Mouse (Mus musculus) E14TG2a.4 (cell line): Measurements from ENCODE around the gene Inpp5a.

Experiments
- CTCF ChIP-seq: conservative IDR thresholded peaks from 2 replicates; pipeline ENCODE4 v1.5.1; 2014; ENCODE audit warnings: low read length
- NANOG ChIP-seq: IDR thresholded peaks from 2 replicates; pipeline ENCODE4 v1.6.1; 2014; ENCODE audit warnings: borderline replicate concordance, low read length, mixed read lengths
- POU5F1 ChIP-seq: IDR thresholded peaks from 2 replicates; pipeline ENCODE4 v1.6.1; 2014; ENCODE audit warnings: low read length, borderline replicate concordance

- TF ChIP-seq CTCF (no peak), POU5F1 (no peak), NANOG (no peak)
These were observed 90.7 kb downstream of the Inpp5a start for GRCm38 (mm10) chr7:139479626-139480025.
